Mouse (Mus musculus): ENCODE data around the gene 1700037H04Rik. TPM values are rescaled to one million over a fixed set of nuclear protein-coding genes. Genes with fewer than 3 reads are reported as not detected.
A peak's percentile ranks its signal among the peaks of the same experiment; 100 is the strongest.

Gene 1700037H04Rik
- polyA plus RNA-seq, 1 experiment = 75.2 TPM

- H3K4me2 ChIP-seq (ENCODE audit: low read depth) = peak overlapping the region; percentile 81
- no peak overlapping the region for H3ac ChIP-seq (ENCODE audit: control insufficient read depth, insufficient read length)
- H3K4me3 ChIP-seq = peak overlapping the region; percentile 8
- H3K79me2 ChIP-seq (ENCODE audit: control insufficient read depth, insufficient read depth) = no peaks in the 10 kb centered on the region
- no peaks in the 10 kb centered on the region for H3K36me3 ChIP-seq (ENCODE audit: control insufficient read depth, insufficient read depth)
- TF ChIP-seq USF1 (IDR thresholded peaks at IDR 0.05; ENCODE audit: low read depth) (no peak), POLR2A (IDR thresholded peaks at IDR 0.05; ENCODE audit: insufficient read length, low read depth) (peak; percentile 21), SRF (IDR thresholded peaks at IDR 0.05; ENCODE audit: control insufficient read depth, insufficient read length, low read depth) (no peak)
- no peaks in the 10 kb centered on the region for H3K27me3 ChIP-seq (ENCODE audit: control insufficient read depth, insufficient read depth, insufficient read length)
These were observed 62.8 kb downstream of the 1700037H04Rik start for GRCm38 (mm10) chr2:131097087-131097486.

Other genes with a start within 250 kb of the 1700037H04Rik start
- gene Gfra4, start 117.0 kb downstream of the 1700037H04Rik start, polyA plus RNA-seq (2012; fragmentation: generic; extraction: Trizol) = 2.2 TPM
- gene Adam33, start 96.3 kb downstream of the 1700037H04Rik start, polyA plus RNA-seq (2012; fragmentation: generic; extraction: Trizol) = 0.02 TPM
- not detected for gene Siglec1, start 73.3 kb downstream of the 1700037H04Rik start, polyA plus RNA-seq (2012; fragmentation: generic; extraction: Trizol)
- gene Hspa12b, start 32.8 kb downstream of the 1700037H04Rik start, polyA plus RNA-seq (2012; fragmentation: generic; extraction: Trizol) = 3.3 TPM
- not detected for gene Gm11037, start 26.6 kb downstream of the 1700037H04Rik start, polyA plus RNA-seq (2012; fragmentation: generic; extraction: Trizol)
- 130 TPM for gene Cenpb, start 20.0 kb upstream of the 1700037H04Rik start, polyA plus RNA-seq (2012; fragmentation: generic; extraction: Trizol)
- 58.4 TPM for gene Cdc25b, start 26.9 kb upstream of the 1700037H04Rik start, polyA plus RNA-seq (2012; fragmentation: generic; extraction: Trizol)
- gene Spef1, start 27.2 kb upstream of the 1700037H04Rik start, polyA plus RNA-seq (2012; fragmentation: generic; extraction: Trizol) = 9.4 TPM
- gene Ap5s1, start 47.0 kb upstream of the 1700037H04Rik start, polyA plus RNA-seq (2012; fragmentation: generic; extraction: Trizol) = 33.6 TPM
- 16.6 TPM for gene Mavs, start 74.0 kb upstream of the 1700037H04Rik start, polyA plus RNA-seq (2012; fragmentation: generic; extraction: Trizol)
- gene Pank2, start 102.4 kb upstream of the 1700037H04Rik start, polyA plus RNA-seq (2012; fragmentation: generic; extraction: Trizol) = 26.2 TPM
- gene Rnf24, start 192.8 kb upstream of the 1700037H04Rik start, polyA plus RNA-seq (2012; fragmentation: generic; extraction: Trizol) = 3.0 TPM

Data from myocyte (in vitro differentiated cells).